Mouse (Mus musculus) bone marrow macrophage, adult 2 months (primary cell): ENCODE measurements around the gene Zdhhc1.

Experiments
- CTCF ChIP-seq: IDR thresholded peaks from 2 replicates; pipeline ENCODE4 v1.5.1; 2012; ENCODE audit warnings: low read depth, mild to moderate bottlenecking, low read length, moderate library complexity
- POLR2A ChIP-seq: IDR thresholded peaks from 2 replicates; pipeline ENCODE4 v1.6.1; 2012; ENCODE audit warnings: mild to moderate bottlenecking, low read depth, low read length, borderline replicate concordance

- no peak for TF ChIP-seq CTCF
- no peak for TF ChIP-seq POLR2A
Measured at GRCm38 (mm10) chr8:105436218-105436617, 60.5 kb downstream of the Zdhhc1 start.
